Mouse (Mus musculus): ENCODE measurements around the gene Kcnk4.
A peak's percentile ranks its signal among the peaks of the same experiment; 100 is the strongest.

Gene Kcnk4

GRCm38 (mm10) chr19:6968491-6969271 lies 34.4 kb upstream of the Kcnk4 start:
- DNase-seq = no peak

- no peak for DNase-seq
These were observed 22.1 kb upstream of the Kcnk4 start for GRCm38 (mm10) chr19:6956461-6956860.

DNA sequence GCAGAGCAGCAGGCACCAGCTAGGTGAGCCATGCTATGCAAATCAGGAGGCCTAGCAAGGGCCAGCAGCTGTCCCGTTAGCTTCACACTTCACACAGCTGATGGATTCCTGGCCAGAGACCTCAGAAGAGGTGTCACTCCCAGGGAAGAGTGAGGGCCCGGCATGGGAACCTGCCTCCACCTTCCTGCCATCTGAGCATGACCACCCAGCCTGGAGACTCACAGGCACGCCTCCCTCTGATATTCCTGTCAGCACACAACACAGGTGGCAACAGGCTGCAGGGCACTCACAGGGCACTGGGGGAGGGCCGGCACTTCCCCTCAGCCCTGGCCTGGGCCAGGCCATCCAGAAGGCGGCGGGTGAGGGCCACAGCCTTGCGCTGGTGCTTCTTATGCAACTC lies 21.1 kb upstream of the Kcnk4 start:
- peak; percentile 23 for DNase-seq

DNA sequence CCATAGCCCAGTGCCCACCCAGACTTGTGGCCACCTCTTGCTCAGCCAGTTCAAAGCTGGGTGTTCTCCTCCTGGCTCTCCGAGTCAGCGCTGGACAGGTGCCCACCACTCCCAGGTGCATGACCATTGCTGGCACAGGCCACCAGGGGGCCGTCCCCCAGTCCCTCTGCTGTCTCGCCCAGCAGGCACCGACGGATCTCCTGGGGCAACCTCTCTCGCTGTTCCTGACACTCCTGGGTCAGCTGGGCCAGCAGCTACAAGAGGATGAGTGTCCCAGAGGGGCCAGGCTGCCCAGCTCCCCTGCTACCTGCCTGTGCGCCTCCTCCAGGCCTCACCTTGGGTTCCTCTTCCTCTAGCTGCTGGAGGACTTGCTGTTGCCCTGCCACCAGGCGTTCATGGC lies 19.7 kb upstream of the Kcnk4 start:
- DNase-seq = peak; percentile 60

DNA sequence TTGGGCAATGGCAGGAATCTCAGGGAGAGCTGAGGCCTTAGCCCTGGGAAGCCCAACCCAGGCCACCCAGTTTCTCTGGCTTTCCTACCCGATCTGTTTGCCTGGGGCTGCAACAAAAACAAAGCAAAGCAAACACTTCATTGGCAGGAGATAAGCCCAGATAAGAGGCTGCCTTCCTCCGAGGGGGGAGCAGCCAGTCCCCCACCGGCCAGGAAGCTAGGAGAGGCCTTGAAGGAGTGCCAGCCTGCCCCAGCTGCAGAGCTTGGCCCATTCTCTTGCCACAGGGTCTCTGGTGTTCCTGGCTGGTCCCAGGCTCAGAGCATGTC lies 18.4 kb upstream of the Kcnk4 start:
- DNase-seq = no peak

GRCm38 (mm10) chr19:6951994-6952711 lies 17.8 kb upstream of the Kcnk4 start:
- peak; percentile 79 for DNase-seq

- peak; percentile 88 for DNase-seq
These were observed 17.2 kb upstream of the Kcnk4 start for GRCm38 (mm10) chr19:6951381-6951968.

- DNase-seq = peak; percentile 56
These were observed 16.4 kb upstream of the Kcnk4 start for GRCm38 (mm10) chr19:6950613-6951153.

GRCm38 (mm10) chr19:6949951-6950350 lies 15.6 kb upstream of the Kcnk4 start:
- DNase-seq = no peak

GRCm38 (mm10) chr19:6949532-6949931 lies 15.2 kb upstream of the Kcnk4 start:
- no peak for DNase-seq

DNA sequence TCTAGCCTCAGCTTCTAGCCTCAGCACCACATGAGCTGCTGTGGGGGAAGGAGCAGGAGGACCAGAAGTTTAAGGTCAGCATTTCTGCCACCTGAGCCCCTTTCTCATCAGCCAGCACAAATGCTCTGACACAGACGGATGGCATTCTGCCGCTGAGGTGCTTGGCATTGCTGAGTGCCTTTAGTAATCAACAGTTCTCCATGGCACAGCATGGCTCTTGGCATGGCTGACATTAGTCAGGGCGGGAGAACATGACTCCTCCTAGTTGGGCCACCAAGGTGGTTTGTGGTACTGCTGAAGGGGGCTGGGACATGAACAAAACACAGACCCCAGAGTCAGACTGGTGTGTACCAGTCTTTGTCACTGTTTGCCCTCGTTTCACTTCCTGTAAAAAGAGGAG lies 13.9 kb upstream of the Kcnk4 start:
- DNase-seq = peak; percentile 69

- no peak for DNase-seq
These were observed 13.4 kb upstream of the Kcnk4 start for GRCm38 (mm10) chr19:6947742-6948141.

- DNase-seq = no peak
These were observed 9.4 kb upstream of the Kcnk4 start for GRCm38 (mm10) chr19:6943709-6944108.

- DNase-seq = no peak
These were observed 8.4 kb upstream of the Kcnk4 start for GRCm38 (mm10) chr19:6942764-6943163.

GRCm38 (mm10) chr19:6942249-6942691 lies 8.0 kb upstream of the Kcnk4 start, which contains the start of gene Gpr137:
Gene Gpr137, minus strand, starts transcription at chr19:6942480.
- peak; percentile 90 for DNase-seq

DNA sequence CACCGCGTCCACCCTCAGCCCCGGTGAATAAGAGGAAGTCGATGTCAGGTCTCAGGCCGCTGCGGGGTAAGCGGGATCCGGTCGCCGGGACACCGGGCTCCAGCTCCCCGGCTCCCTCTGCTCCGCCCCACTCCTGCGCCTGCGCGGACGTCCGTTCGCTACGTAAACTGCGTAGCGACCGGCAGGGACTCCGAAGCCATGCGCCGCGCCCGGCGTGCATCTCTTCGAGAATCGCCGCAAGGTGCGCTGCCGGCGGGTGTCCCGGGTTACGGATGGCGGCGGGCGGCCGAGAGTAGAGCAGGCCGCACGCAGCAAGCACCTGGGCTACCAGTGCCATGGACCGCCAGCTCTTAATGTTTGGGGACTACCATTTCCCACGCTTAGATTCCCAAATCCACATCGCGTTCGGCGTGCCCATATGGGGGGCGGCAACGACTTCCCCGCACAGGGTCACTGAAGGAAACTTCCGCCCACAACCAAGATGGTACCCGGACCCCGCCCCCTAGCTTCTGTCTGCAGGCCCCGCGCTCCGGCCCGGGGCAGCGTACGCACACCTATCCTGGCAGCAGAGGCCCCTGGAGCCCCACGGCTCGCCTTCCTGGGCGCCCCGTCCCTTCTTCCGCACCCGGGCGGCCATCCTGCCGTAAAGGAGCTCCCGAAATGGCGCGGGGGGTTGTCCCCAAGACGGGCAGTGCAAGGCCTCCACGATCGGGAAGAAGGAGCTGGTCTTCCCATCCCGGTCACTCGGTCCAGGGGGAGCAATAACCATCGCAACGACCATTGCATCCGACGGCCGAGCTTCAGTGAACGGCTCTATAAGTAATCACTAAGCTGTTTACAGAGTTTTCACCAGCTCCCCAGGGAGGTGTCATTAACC lies 7.3 kb upstream of the Kcnk4 start, which contains the start of gene Bad:
Bad (plus strand) TSS at position 490 of the 877 bp plus-strand sequence.
- peak; percentile 90 for DNase-seq

DNA sequence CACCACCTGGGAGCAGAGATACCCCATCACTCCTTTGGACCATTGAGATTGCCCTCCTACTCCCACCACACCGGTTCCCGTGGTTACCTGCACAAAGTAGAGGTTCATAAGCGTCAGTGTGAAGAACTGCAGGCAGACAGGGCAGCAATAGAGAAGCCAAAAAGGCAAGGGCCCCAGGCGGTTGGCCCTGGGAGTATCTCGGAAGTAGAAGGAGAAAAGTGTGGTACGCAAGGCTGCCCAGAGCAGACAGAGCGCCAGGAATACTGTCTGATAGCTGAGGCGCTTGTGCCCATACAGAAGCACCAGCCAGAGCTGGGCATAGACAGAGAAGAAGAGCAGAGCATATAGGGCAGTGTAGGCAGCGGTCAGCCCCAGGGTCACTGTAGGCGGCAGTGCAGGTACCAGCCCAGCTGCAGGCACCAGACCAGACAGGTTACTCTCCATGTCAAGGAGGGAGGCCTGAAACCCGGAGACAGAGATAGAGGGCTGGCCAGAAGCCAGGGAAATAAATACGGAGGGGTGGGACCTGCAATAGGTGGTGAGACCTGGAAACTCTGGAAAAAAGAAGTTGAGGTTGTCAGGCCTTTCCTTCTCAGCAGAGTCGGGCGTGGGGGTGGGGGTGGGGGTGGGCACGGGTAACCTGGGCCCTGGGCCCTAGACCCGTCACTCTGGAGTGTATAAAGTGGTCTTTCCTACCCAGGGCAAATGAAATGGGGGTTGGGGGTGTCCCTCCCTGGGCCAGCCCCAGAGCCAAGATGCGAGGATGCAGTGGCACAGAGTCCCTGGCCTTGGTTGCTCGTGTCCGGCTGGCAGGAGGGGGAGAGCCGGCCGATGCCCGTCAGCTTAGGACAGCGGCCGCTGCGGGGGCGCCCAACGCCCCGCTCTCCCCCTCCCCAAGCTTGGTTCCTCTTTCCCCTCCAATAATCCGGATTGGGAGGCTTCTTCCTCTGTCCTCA lies 6.4 kb upstream of the Kcnk4 start:
- peak; percentile 51 for DNase-seq

DNA sequence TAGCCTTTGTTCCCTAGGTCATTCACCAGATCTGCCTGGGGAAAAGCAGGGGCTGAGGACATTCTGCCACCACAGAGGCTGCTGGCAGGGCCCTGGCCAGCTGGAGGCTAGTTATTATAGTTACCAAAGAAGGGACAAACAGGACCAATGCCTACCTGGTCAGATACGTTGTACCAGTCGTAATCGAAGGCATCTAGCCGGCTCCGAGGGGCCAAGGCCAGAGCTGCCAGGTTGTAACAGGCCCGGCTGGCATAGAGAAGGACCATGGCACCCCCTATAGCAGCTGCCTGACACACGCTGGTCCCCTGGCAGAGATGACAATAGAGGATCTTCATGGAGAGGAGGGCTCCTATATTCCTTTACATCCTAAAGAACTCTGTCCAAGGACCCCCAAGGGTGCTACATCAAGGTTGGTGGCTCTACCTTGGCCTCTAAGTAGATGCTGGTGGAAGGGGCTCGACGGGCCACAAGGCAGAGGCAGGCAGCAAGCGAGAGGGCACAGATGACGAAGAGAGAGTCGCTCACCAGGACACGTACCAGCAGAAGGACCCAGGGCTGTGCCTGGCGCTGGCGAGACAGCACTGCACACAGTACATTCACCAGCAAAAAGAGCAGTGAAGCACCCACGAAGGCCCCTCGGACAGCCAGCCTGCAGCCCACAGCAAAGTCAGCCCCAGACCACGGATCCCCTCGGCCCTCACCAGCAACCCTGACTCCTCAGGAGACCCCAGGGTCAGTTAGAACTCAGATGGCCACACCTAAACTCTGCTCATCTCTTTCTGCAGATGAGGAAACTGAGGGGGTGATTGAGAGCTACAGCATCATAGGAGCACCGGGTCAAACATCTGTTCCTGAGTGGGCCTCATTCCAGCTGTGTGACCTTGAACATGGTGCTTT lies 5.0 kb upstream of the Kcnk4 start:
- DNase-seq = no peak

DNA sequence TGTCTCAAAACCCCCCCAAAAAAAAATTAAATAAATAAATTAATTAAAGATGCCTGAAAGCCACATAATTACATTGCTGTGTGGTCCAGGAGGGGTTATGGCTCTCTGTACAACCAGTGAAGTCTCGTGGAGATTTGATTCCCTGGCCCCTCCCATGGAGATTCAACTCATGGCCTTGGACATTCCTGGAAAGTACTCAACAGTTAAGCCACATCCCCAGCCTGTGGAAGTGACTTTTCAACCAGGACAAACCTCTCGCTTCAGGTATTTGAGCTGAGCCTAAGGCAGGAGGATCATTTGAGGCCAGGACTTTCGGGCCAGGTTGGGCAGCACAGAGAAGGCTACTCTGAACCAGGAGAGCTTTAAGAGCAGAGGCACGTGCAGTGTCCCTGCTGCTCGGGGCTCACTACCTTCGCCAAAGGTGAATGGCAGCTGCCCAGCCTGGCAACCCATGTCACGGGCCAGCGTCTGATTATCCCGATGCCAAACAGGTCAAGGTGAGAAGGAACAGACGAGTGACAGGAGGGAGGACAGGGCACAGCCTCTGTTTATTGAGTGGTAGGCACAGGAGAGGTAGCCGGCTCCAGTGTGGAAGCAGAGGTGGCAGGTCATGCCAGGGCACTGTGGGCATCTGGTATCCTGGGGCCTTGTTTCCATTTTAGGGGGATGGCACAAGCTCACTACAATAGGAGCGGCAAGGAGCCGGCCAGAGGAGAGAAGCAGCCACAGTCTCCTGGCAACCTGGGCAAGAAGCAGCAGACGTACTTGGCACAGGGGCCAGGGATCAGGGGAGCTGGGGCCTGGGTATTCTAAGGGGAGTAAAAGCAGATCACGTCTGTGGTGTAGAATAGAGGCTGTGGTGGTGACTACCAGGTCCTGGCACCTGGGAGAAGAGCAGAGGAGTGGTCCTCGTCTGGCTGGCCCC lies 3.5 kb upstream of the Kcnk4 start:
- peak; percentile 69 for DNase-seq
